Mouse (Mus musculus): ENCODE measurements around the gene Gm30302.
"Not testable (repeated sequence)": the region's sequence is repeated elsewhere in the genome, so short reads cannot be mapped to it uniquely, and the experiment has no call there.

Gm30302 gene

DNA sequence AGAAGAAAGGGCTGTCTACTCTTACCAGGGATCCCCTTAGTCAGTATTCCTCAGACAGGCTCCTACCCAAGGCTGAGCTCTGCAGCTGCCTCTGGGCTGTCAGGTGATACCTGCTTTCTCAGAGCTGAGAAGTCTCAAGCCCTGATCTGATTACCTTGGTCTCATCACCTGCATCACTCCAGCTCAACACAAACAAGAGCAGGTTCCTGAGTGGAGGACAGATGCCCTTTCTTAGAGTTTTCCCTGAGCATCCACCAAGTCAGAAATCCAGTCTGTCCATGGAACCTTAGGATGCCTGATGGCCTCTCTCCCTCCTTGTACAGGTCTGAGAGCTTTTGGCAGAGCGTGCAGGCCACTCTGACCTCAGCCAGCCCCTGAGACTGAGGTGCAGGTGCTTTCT is at the start of gene Gm30302:
Gm30302 (minus strand) TSS at position 101 of the 400 bp plus-strand sequence.
- no peak for DNase-seq (ENCODE audit: low read depth)

DNA sequence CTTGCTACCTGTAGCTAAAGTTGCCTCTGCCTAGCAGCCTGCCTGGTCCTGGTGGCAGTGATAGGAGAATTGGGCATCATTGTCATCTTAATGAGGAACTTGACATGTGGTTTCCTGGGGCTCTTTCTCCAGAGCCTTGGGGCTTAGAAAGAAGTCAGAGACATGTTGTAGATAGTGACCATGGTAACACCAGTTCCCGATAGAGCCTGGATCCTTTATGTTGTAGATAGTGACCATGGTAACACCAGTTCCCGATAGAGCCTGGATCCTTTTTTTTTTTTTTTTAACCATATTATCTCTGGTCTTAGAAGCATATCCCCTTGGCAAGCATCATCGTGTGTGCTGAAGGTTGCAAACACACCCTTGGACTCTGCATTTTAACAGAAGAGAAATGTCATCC is 48.0 kb upstream of the Gm30302 start:
- DNase-seq (ENCODE audit: low read depth): peak; percentile 28

DNA sequence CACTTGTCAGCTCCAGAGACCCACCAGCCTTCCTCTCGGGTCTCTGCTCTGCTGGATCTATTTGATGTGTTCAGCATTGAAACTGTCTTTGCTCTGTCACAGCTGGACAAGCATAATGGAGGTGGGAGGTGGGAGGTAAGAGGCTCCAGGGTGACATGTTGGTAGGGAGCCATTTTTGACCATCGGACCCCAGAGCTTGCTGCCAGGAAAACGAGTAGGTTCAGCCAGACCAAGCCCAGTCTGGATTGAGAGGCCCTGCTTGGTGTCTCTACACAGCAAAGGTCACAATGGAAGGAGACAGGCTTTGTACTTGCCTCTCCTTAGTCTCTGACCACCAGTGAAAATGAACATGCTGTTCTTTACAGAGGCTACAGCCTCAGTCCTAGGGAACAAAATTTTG is 47.3 kb upstream of the Gm30302 start:
- no peak for DNase-seq (ENCODE audit: low read depth)

DNA sequence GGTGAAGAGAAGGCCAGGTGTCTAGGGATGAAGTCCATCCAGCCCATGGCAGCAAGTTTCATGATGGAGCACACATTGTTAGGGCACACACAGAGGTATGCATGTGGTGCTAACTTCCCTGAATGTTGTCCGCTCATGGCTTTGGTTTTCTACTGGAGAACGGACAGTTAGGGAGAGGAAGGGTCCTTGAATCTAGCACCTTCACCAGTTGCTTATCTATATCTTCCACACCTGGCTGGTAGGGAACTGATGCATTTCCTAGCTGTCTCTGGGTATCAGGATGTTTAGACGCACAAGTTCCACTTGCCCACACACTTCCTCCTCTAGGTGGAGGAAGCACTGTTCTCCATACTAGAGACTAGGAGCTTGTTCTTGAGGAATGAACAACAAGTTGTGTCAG is 46.9 kb upstream of the Gm30302 start:
- no peak for DNase-seq (ENCODE audit: low read depth)

DNA sequence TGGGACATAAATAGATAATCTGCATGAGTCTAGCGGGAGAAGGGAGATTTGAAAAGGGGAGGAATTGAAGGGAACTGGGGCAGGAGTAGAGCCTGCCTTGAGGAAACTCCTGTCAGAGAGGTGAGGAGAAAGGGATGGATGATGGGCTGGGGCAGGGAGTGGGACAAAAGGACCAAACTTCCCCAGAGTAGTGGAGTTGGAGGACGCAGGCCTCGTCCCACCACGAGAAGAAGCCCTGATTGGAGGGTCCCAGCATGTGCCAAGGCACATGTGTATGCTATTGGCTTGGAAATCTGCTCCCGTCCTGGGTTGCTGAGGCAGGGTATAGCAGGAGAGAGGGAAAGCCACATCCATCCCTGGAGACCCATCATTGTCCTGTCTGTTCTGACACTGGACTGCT is 45.3 kb upstream of the Gm30302 start:
- DNase-seq (ENCODE audit: low read depth): no peak

DNA sequence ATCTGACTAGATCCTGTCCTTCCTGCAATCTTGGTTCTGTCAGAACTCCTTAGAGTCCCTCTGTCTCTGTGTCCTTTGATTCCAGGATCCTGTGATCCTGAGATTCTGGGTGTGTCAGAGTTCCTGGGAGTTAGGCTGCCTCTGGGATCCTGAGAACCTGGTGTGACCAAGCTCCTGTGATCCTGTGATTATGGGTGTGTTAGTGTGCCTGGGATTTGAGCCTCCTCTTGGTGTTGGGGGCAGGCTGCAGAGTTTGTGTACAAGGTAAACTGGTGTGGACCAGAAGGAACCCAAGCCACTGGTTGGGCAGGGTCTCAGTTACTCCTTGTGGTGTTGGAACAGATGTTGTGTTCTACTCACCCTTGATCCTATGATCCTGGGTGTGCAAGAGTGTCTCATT is 42.4 kb upstream of the Gm30302 start:
- no peak for DNase-seq (ENCODE audit: low read depth)

DNA sequence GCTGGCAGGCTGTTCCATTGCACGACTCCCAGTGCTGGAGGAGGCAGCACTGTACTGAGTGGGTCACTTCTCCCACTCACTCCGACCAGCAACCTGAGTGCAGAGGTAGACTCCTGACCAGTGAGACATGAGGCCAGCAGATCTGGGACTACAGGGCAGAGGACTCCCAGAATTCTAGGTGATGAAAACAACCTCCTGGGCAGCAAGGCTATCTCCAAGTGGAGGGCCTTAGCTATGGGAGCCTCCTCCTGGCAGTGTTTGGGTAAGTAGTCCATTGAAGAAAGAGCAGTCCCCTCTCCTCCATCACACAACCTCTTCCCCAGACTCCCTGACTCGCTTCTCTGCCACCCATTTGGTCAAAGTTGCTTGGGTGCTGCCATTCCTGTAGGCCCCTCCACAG is 31.6 kb upstream of the Gm30302 start:
- no peak for DNase-seq (ENCODE audit: low read depth)

DNA sequence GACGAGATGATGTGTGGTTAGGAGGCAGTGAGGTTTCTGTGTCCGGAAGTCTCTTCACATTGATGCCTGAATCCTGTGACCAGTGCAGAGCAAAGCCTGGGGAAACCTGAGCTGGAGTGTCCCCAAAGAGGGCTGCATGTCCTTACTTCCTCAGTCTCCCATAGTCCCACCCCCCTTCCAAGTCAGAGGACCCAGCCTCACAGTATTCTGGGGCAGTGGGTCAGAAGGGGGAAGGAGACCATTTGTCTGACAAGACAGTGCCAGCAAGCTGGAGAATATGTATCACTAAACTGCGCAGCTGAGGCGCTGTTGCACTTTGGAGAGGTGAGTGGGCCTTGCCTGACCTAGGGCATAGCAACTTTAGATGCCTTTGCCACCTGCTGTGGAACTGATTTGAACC is 26.5 kb upstream of the Gm30302 start:
- DNase-seq (ENCODE audit: low read depth): no peak

DNA sequence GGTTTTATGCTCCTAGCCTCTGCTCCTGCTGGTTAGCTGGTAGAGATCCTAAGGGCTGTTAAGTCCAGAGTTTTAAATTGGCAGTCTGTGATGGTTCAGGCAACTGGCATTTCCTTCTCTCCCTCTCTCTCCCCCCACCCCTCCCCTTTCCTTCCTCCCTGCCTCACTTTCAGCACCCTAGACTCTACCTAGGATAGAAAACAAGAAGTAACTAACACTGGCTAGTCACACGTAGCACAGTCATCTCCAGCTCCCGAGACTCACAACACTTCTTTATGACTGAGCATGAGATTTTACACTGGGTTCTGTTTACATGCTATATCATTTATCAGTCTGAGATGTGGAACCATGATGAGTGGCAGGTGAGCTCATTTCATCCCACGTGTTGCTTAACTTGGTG is 16.2 kb upstream of the Gm30302 start:
- no peak for DNase-seq (ENCODE audit: low read depth)

DNA sequence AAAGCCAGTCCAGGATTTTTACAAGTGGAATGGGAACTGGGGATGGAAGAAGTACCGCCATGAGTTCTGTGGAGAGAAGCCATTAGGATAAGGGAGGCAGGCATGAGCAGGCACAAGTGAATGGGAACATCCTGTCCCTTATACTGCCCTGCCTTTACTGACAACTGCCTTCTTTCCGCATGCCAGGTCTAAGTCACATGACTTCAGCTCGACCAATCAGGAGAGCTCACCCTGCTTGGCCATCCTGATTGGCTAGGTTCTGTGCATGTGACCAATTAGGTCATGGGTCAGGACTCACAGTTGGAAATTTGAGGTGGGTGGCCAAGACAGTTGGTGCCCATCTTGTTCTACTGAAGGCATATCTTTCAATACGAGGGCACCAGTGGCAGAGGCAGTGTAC is 15.6 kb upstream of the Gm30302 start:
- DNase-seq (ENCODE audit: low read depth): no peak

DNA sequence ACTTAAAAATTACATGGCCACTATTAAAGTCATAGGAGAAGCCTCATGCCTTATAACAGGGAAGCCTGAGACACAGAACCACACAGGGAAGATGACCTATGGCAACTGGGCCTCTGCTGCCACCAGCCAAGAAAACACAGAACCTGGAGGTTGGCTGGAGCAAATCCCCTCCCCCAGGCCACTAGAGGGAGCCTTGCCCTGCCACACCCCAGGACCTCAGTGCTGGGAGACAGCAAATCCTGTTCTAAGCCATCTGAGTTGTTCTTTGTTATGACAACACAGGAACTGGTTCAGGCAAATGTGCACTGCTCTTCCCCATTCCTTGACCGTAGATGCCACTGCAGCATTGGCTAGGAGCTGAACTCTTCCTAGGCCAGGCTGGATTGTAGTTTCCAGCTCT is 8.3 kb upstream of the Gm30302 start:
- peak; percentile 24 for DNase-seq (ENCODE audit: low read depth)

DNA sequence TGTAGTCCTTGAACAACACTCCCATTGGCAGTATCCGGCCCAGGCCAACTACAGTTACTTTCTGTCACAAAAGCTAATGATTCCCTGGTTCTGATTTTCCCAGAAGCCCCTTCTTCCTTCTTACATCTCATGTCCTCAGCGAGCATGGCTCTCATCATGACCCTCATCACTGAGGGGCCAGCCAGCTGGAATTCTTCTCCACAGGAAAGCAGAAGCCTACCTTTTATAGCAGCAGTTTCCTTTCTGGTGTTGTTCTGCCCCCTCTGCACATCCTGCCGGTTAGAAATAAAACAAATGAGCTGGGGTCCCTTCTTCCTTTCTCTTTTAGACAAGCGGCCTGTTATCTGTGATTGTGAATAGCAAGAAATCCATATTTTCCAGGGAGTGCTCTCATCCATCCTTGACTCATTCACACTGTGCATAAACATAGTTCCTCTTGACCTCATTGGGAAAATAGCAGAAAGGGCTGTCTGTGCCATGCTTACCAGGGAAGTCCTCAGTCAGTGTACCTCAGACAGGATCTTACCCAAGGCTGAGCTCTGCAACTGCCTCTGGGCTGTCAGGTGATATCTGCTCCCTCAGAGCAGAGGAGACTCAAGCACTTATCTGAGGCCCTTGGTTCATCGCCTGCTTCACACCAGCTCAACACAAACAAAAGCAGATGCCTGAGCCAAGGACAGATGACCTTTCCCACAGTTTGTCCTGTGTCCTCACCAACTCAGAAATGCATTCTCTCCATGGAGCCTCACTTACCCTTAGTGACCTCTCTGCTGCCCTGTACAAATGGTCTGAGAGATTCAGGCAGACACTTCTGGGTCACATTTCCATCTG is 10.0 kb downstream of the Gm30302 start:
- DNase-seq (ENCODE audit: low read depth): no peak

DNA sequence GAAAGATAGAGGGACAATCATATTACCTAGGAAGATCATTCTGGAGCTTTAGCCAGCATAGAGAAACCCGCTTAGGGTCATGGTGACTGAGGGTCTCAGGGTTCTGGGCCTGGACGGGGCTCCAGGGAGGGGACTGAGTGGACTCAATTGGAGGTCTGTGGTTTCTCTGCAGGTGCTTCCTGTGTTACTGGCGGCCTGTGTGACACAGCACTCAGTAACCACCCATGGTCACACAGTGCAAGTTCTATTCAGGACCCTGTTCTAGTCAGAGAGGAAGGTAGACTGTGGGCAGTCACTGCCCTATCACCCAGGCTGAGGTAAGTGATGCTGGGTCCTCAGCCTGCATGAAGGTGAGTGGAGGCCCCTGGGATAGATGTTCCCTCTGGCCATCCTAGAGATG is 14.9 kb downstream of the Gm30302 start:
- no peak for DNase-seq (ENCODE audit: low read depth)

DNA sequence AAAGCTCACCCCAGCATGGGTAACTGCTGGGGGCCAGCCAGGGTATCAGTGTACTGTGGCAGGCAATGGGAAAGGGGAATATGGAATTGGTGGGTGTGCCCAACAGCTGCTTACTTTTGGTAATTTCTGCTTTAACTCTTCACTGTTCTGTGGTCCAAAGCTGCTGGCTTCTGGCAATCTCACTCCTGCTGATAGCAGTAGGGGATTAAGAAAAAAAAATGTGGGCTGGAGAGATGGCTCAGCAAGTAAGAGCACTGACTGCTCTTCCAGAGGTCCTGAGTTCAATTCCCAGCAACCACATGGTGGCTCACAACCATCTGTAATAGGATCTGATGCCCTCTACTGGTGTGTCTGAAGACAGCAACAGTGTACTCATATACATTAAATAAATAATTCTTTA is 27.3 kb downstream of the Gm30302 start:
- DNase-seq (ENCODE audit: low read depth): not testable (repeated sequence)

DNA sequence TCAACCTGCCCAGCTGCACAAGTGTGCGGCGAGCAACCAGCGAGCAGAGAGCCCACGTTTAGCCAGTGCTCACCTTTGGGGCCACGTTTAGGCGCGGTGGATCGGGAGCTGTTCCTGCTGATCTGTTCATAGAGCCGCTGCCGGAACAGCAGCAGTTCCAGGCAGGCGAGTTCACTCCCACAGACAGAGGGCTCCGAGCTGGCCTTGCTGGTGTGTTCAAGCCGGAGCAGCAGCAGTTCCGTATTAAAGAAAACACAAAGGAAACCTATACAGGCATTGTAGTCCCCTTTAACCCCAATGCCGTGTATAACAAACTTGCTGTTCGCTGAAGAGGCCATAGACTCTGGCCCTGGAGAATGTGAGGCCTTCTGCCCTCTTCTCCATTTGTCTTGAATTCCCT is 29.7 kb downstream of the Gm30302 start:
- no peak for DNase-seq (ENCODE audit: low read depth)

DNA sequence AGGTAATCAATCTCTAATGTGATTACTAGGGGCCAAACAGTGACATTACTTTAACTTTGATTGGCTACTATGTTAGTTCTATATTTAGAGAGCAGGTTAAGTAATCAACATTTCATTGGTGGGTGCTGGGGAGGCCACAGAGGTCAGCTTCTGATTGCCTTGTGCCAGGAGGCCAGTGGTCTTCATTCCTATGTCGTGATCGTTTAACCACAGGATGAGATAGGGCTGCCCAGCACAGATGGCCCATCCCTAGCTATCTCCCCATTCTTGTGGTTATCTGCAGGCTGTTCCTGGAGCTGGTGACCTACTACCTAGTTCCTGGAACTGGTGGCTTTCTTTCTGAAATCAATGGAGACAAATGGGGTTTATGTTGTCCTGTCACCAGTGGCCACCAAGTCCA is 30.8 kb downstream of the Gm30302 start:
- DNase-seq (ENCODE audit: low read depth): peak; percentile 52

DNA sequence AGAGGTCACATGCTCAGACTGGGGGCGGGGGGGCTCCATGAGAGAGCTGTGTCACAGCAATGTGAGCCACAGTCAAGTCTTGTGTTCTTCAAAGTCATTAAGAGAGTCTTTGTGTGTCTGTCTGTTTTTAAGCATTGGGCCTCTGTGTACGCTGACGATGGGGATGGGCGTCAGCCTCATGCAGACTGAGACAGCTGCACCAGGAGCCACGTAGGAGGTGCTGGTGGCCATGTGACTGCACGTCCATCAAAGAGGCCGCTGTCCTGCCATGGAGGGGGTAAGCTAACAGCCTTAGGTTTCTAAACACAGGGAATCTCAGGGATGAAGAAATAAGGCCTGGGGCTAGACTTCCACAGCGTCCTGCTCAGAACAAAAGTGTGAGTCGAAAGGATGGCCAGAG is 32.5 kb downstream of the Gm30302 start:
- no peak for DNase-seq (ENCODE audit: low read depth)

DNA sequence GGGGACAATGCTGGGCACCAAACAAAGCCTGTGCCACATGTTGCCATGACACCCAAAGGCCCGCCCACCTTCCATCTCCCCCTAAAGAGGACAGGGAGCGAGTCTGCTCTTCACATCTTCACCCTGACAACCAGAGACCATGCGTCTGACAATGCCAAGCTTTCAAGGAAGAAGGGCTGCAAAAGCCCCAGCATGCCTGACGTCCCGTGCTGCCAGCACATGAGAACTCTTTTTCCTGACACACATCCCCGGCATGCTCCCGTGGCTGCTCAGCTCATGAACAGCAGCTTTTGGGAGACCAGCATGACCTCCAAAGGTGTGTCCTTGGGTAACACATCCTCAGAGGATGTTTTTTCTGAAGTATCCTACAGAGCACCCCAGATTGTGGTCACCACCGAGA is 33.5 kb downstream of the Gm30302 start:
- no peak for DNase-seq (ENCODE audit: low read depth)

DNA sequence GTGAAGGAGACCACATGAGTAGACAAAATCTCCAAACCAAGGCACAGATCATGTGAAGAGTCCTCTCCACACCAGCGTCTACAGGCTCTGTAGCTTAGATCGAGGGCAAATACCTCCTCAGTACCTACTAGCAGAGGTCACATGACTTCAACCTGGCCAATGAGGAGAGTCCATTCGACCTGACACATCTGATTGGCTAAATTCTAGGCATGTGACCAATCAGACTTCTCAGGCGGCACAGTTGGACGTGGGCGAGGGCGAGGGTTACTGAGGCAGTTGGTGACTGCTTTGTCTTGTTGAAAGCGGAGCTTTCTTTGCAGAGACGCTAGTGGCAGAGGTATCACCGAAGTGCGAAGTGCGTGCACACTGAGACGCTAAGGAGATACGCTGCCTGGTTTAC is 36.6 kb downstream of the Gm30302 start:
- DNase-seq (ENCODE audit: low read depth): no peak

DNA sequence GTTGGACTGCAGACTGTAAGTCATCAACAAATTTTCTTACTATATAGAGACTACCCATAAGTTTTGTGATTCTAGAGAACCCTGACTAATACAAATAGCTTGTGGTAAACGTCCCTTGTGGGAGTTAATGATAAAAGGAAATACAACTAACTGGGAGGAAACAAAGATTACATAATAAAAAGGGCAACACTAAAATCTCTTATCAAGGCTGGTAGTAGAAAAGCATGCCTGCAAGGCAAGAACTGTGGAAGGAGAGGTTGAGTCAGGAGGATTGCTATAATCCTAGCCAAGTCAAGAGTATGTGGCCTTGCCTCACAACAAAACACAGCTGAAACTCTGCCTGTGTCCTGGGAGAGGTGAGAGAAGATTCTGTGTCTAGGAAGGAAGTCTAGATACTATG is 38.1 kb downstream of the Gm30302 start:
- DNase-seq (ENCODE audit: low read depth): no peak

DNA sequence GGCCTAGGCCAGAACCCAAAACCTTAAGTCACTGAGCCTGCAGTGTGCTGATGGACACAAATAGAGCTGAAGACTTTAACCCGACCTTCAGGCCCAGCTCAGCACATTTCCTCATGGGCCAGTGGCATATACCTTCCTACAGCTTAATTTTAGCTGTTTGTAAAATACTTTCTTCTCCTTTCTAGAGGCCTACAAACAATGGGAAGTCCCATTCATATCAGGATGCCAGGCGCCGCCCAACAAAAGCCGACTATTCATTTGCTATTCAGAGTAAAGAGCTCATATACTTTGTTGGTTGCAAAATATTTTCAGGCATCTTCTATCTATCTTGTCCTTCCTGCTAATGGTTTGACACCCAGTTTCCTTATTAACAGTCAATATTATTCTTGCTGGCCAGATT is 40.8 kb downstream of the Gm30302 start:
- no peak for DNase-seq (ENCODE audit: low read depth)

DNA sequence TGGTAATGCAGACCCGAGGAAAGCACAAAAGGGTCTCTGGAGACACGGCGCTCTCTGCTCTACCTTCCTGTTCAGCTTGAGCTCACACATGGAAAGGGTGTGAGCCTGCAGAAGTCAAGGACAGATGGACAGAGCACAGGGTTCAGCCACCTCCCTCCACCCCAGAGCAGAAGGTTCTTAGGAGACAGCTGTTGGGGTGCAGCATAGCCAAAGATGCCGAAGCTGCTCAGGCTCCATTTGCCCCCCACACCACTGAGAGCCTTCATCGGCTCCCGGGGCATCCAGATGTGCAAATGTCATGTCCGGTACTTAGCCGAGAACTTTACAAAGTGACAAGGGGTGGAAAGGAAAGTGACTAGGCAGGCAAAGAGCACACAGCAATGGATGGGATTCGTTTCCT is 42.2 kb downstream of the Gm30302 start:
- no peak for DNase-seq (ENCODE audit: low read depth)

DNA sequence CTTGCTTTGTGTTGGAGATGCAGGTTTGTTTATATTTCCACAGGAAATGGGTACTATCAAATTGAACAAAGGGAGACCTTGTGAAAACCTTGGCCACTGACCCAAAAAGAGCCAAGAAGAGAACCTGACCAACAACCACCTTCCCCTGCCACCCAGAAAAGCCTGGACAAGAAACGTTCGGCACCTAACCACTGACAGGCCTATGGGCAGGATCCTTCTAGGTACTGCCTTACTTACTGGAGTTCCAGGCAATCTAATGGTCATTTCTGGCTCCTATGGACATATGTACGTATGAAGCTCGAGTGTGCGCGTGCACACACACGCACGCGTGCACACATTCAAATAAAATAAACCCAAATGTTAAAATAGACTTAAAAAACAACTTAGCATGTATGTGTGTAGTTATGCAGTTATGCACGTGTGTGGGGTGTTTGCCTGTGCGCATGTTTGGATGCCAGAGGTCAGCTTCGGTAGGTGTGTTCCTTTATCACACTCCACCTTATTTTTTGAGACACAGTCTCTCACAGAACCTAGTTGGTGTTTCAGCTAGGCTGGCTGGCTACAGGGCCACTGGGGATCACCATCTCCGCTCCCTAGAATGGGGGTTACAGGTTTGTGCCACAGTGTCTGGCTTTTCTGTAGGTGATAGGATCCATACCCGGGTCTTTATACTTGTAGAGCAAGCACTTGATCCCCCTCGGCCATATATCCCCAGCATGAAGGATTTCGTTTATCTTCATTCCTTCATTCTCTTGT is 57.3 kb downstream of the Gm30302 start:
- DNase-seq (ENCODE audit: low read depth): no peak

DNA sequence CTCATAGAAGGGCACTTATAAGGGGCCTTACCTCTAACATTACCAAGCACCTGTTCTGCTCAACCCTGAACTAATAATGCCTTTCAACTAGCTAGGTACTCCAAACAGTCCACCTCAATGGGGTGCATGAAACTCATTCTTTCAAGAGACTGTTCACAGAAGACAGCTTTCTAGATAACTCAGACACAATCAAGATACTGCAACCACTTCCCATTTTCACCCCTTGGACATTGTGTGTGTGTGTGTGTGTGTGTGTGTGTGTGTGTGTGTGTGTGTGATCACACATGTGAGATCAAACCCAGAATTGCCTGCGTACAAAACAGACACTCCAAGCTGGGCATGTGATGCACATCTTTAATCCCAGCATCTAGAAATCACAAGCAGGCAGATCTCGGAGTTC is 60.8 kb downstream of the Gm30302 start:
- DNase-seq (ENCODE audit: low read depth): peak; percentile 12
